Mouse (Mus musculus) liver (tissue): ENCODE results near the gene Stk24.
"Not testable (repeated sequence)": the region's sequence is repeated elsewhere in the genome, so short reads cannot be mapped to it uniquely, and the experiment has no call there.

Experiments used
- DNase-seq: peaks from one replicate; pipeline ENCODE4 v3.0.0-alpha.2; 2020; ENCODE audit warnings: mixed read lengths

Gene Stk24

GRCm38 (mm10) chr14:121379827-121380145, at the start of gene Stk24:
Gene Stk24, minus strand, starts transcription at chr14:121380011.
- no peak for DNase-seq

DNA sequence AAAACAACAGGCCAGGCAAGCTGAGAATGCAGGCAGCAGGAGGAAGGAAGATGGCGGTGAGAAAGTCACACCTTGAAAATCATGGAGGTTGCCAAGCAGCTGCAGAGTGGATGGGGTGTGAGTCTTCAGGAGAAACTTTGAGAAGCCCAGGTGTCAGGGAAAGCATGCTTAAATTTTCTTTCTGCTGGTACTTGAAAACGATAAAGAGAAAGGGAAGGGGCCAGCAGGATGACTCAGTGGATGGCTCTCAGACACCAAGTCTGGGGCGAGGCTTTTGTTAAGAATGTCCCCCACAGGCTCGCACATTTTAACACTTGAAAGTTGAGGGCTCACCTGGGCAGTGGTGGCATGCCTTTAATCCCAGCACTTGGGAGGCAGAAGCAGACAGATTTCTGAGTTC, 48.3 kb upstream of the Stk24 start:
- DNase-seq: no peak

DNA sequence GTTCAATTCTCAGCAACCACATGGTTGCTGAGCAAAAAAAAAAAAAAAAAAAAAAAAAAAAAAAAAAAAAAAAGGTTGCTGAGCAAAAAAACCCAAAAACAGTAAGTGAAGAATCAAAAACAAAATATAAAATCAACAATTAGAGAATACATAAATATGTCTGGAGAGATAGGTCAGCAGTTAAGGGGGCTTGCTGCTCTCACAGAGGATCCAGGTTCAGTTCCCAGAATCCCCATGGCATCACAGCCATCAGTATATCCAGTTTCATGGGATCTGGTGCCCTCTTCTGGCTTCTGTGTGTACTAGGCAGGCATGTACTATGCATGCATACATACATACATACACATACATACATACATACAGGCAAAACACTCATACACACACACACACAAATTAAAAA, 46.9 kb upstream of the Stk24 start:
- DNase-seq: peak; percentile 40

GRCm38 (mm10) chr14:121425004-121425793, 45.4 kb upstream of the Stk24 start:
- no peak for DNase-seq

DNA sequence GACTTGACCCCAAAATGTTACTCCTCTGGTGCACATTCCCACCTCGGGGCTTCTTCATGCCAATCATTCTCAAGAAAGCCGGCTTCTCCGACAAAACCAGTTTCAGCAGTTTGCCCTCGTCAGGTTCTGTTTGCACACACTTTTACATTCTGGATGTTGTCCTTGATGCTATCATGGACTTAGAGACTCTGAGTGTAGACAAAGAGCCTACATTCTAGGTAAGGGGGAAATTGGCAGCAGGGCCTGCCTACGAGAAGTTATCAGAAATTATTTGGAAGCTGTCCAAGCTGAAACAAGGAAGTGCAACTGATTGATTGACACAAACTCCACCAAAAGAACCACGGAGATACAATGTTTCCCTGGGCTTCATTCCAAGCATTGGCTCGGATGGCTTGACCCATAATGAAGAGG, 43.5 kb upstream of the Stk24 start:
- DNase-seq: no peak

DNA sequence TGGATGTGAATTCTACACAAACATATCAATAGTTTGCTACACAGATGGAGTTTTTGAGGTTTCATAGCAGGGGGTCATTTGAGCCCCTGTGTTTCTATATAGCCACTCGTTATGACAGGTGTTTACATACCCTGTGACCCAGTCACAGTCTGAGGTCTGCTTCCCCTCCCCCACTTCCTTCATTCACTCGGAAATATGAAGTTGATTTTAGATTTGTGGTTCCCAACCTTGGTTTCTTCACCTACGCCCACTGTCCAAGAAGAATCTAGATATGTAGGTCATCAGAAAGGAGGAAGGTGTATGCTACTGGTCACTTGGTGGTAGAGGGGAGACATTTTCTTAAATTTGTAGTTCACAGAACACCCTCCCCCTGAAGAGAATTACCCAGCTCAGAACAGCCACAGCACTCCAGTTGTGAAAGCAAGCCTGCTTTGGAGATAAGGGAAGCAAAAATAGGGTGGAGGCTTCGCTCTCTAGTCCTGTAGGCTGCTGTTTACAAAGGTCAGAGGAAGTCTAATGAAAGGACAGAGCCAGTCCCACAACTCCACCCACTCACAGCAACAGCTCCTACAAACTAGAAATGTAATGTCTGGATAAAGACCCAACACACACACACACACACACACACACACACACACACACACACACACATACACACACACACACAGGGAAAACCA, 43.0 kb upstream of the Stk24 start:
- DNase-seq: peak; percentile 74

- peak; percentile 23 for DNase-seq
Measured at GRCm38 (mm10) chr14:121422000-121422399, 42.2 kb upstream of the Stk24 start.

DNA sequence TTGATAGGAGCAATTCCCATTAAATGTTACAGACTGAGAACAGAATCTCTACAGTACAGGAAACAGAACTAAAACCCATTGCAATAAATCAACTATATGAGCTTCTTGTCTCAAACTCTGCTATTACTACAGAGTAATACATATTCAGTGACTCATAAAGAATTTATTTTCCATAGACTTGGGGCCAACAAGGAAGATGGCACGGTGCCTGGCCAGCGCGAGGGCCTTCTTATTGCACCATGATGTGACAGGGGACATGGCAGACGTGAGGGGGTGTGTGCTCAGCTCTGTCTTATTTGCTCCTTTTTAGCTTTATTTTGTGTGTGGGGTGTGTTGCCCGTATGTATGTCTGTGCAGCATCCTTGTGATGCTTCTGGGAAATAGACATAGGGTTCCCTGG, 37.8 kb upstream of the Stk24 start:
- no peak for DNase-seq

- DNase-seq: no peak
Measured at GRCm38 (mm10) chr14:121416626-121417319, 37.0 kb upstream of the Stk24 start.

DNA sequence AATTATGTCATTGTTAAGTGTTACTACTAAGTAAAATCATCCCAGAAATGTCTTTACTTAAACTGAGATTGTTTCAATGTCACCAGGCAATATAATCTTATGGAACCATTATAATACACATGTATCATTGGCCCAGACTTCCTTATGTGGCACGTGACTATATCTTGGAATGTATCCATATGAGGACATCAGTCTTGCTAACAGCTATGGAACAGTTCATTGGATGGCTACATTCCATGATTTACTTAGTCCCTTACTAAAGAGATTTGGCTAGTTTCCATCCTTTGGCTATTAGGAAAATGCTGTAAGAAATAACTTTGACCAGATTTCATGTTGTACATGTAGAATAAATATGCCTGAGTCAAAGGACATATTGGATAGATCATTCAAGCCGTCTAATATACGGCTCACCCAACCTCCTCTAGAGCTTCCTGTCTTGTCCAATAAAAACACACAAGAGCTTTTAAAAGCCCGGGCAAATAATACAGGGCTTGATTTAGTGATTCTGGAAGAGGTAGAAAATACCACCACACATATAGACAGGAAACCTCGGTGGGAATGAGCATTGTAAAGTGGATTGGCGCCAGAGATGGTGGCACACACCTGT, 34.9 kb upstream of the Stk24 start:
- no peak for DNase-seq

GRCm38 (mm10) chr14:121413726-121414125, 33.9 kb upstream of the Stk24 start:
- not testable (repeated sequence) for DNase-seq

DNA sequence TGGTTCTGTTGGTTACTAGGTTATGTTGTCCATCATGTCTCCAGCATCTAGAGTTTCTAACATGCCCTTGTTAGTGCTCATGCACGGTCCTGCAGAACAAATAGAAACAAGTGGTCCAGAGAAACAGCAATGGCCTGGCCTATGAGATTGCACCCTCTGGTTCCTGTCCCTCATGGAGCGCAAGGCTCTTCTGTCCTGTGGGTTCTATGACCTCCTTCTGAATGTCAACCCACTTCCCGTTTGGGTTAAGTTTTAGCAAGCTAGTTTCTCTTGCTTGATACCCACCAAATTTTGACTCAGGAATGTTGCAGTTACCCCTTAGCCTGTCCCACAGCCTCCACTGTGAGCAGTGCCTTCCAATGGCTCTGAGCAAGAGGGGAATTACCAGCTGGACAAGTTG, 29.1 kb upstream of the Stk24 start:
- no peak for DNase-seq

DNA sequence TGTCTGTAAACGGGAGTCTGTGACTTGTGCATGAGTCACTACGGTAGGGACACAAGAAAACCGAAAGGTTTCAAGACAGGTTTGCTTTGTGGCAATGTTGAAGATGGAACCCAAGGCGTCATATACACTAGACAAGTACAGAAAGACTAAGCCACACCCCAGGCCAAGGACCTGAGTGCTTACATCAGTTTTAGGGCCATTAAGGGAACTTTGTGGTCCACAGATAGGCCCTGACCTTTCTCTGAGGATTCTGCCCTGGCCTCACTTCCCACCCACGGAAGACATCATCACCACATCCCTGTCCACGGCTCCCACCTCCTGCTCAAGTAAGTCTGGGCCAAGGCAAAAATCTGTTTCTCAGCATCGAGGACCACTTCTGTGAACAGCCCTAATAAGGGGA, 27.1 kb upstream of the Stk24 start:
- DNase-seq: no peak

GRCm38 (mm10) chr14:121405546-121405945, 25.7 kb upstream of the Stk24 start:
- DNase-seq: no peak

GRCm38 (mm10) chr14:121405120-121405519, 25.3 kb upstream of the Stk24 start:
- DNase-seq: peak; percentile 36

- DNase-seq: no peak
Measured at GRCm38 (mm10) chr14:121399676-121400075, 19.9 kb upstream of the Stk24 start.

- DNase-seq: no peak
Measured at GRCm38 (mm10) chr14:121397471-121397870, 17.7 kb upstream of the Stk24 start.

GRCm38 (mm10) chr14:121395125-121395524, 15.3 kb upstream of the Stk24 start:
- DNase-seq: peak; percentile 32

- no peak for DNase-seq
Measured at GRCm38 (mm10) chr14:121391927-121392326, 12.1 kb upstream of the Stk24 start.

DNA sequence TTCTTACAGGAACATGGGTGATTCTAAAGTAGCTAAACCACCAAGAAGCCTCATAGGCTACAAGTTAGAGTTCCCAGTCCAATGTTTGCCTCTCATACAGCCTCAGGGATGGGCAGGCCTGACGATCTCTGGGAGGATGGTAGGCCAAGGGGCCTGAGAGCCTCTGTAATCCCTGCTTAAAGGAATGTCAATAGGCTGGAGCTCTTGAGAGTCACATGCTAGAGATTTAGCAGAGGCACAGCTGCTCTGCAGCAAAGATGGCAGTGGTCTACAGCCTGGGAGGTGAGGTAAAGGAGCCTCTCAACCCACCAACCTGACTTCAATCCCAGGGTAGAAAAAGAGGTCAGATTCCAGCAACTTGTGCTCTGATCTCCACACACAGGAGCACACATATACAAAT, 7.9 kb upstream of the Stk24 start:
- DNase-seq: no peak

GRCm38 (mm10) chr14:121385440-121385839, 5.6 kb upstream of the Stk24 start:
- no peak for DNase-seq

GRCm38 (mm10) chr14:121383801-121384200, 4.0 kb upstream of the Stk24 start:
- DNase-seq: no peak

DNA sequence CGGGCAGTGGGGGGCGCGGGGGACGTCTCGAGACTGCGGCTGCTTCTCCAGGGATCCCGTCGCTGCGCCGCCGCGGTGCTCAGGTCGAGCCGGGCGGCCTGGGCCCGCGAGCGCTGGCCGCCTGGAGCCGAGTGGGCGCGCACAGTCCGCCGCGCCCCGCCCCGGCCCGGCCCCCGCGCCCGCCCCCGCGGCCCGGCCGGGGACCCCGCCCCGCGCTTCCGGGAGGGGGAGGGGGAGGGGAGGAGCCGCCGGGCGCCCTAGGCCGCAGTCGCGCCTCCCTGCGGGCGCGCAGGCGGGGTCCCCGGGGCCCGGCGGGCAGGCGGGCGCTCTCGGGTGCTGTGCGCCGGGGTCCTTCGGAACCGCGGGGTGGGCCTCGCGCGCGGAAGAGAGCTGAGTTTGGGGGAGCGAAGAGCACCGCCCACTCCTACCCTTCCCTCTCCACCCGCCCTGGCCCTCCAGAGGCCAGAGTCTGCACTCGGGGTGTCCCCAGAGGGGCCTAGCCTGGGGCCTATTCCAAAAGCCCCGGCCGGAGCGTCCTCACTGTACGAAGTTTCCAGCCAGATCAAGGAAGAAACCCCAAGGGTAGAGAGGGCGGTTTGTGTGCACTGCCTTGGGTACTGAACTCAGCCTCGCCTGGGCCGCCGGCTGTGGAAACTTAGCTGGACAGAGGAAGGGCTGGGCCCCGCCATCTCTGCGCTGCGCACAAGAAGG, 540 bp downstream of the Stk24 start:
- peak; percentile 87 for DNase-seq
